Mouse (Mus musculus) testis, adult 10 weeks (tissue): ENCODE measurements around the gene Plcb1. TPM values are rescaled to one million over a fixed set of nuclear protein-coding genes. Genes with fewer than 3 reads are reported as not detected.

Experiments
- polyA plus RNA-seq: library from polyadenylated mRNA; stranded (reverse); fragments of 350-450 nt; fragmentation: Illumina TruSeq; extraction: RNeasy Lipid Tissue Mini Kit (QIAGEN cat#74804); gene quantifications from one replicate; pipeline ENCODE4 v1.2.3, GENCODE M21; 2014; ENCODE audit warnings: low read depth, low replicate concordance

Gene Plcb1
- 5.0 TPM for polyA plus RNA-seq

DNA sequence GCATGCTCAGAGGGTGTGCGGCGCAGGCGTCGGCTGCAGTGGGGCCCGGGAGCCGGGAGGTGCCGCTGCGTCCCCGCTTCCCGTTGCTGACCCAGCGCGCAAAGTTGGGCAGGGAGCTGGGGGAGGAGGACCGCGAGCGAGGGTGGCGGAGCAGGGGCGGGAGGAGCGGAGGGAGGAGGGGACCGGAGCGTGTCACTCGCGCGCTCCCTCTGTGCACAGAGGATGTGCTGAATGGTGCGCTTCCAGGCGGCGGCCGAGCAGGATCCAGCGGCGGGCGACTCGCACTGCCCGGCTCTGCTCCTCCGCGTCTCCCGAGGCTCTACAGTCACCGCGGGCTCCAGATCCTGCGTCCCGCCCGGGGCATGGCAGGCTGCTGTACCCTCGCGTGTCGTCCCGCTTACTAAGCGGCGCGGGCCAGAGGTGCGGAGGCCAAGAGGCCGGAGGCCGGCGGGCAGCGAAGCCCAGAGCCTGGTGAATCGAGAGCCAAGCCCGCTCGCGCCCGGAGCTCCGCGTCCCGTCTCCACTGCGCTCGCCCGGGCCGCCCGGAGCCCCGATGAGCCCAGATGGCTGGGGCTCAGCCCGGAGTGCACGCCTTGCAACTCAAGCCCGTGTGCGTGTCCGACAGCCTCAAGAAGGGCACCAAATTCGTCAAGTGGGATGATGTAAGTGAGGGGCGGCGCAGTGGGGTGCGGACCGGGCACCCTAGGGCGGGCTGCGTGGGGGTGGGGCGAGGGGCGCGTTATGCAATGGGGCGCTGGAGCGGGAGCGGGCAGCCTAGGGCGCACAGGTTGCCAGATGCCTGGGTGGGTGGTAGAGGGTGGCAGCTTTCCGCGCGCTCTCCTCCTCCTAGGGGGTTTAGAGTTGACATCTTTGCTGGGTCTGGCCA lies at the start of gene Plcb1:
Gene Plcb1, plus strand, starts transcription at position 98 of the 886 bp plus-strand sequence.

Other genes with a start within 250 kb of the Plcb1 start
- gene Hao1, start 231.7 kb upstream of the Plcb1 start, polyA plus RNA-seq, result 0.87 TPM
- 53.9 TPM for gene Tmx4, start 141.9 kb upstream of the Plcb1 start, polyA plus RNA-seq